Mouse (Mus musculus) MEL (cell line): ENCODE results near the gene Krtdap.

Experiments
- CTCF ChIP-seq, 3 experiments: IDR thresholded peaks in 2 of 3; conservative IDR thresholded peaks in 1 of 3; 2 replicates each; pipeline ENCODE4 v1.5.1; 2011 to 2012; ENCODE audit warnings: low read length in 3 of 3, low read depth in 2 of 3, mild to moderate bottlenecking in 2 of 3, improper control_type of control experiment in 1 of 3, inconsistent platforms in 1 of 3, mixed read lengths in 1 of 3, moderate library complexity in 1 of 3; ENCODE audit not compliant: control insufficient read depth in 1 of 3, insufficient read depth in 1 of 3, poor library complexity in 1 of 3, severe bottlenecking in 1 of 3
- POLR2A ChIP-seq, 2 experiments: IDR thresholded peaks; 2 replicates each; pipeline ENCODE4 v1.6.1; 2011 to 2012; ENCODE audit warnings: low read length in 2 of 2, mild to moderate bottlenecking in 2 of 2, control low read depth in 1 of 2, improper control_type of control experiment in 1 of 2, low read depth in 1 of 2, moderate library complexity in 1 of 2; ENCODE audit not compliant: control insufficient read depth in 1 of 2, insufficient read depth in 1 of 2, poor library complexity in 1 of 2

GRCm38 (mm10) chr7:30826660-30827059 is 39.0 kb downstream of the Krtdap start:
- TF ChIP-seq POLR2A (IDR thresholded peaks at IDR 0.05; ENCODE audit: control insufficient read depth in 1 of 2, insufficient read depth in 1 of 2, low read depth in 1 of 2, low read length in 2 of 2, poor library complexity in 1 of 2) (no peak), CTCF (IDR thresholded peaks at IDR 0.05 in 2 of 3, conservative IDR thresholded peaks at IDR 0.05 in 1 of 3; ENCODE audit: control insufficient read depth in 1 of 3, insufficient read depth in 1 of 3, low read depth in 2 of 3, low read length in 3 of 3, poor library complexity in 1 of 3, severe bottlenecking in 1 of 3) (no peak)
